Mouse (Mus musculus): ENCODE data around the gene S100a4. TPM values are rescaled to one million over a fixed set of nuclear protein-coding genes. Genes with fewer than 3 reads are reported as not detected.

The S100a4 gene
- polyA plus RNA-seq, 1 experiment, result not detected

- Histone ChIP-seq H3K4me1 (ENCODE audit: control insufficient read depth) (no peaks in the 10 kb centered on the region), H3K27me3 (ENCODE audit: control insufficient read depth) (no peaks in the 10 kb centered on the region), H3K4me3 (replicated peaks) (no peak overlapping the region), H3K36me3 (ENCODE audit: control insufficient read depth) (no peaks in the 10 kb centered on the region), H3K9me3 (ENCODE audit: control insufficient read depth, low read length) (no peaks in the 10 kb centered on the region)
- TF ChIP-seq TAL1 (IDR thresholded peaks at IDR 0.05; ENCODE audit: low read length) (no peak), GATA1 (IDR thresholded peaks at IDR 0.05; ENCODE audit: low read length) (no peak)
These were observed 22.9 kb downstream of the S100a4 start for GRCm38 (mm10) chr3:90626266-90627021.

DNA sequence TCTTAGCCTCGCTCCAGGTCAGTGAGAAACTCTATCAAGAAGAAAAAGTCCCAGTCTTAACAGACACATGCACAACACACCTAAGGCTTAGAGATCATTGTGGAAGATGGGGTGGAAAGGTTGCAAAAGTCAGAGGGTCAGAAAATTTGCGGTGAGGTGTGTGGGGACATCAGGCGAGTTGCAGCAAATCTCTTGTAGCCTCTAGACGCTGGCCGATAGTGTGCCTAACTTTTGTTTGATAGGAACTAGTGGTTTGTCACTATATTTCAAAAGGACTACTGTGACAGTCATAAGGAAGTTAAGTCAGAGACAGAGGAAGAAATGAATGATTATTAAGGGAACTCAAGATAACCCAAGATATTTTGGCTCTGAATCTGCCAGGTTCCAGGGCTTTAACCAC lies 23.8 kb downstream of the S100a4 start:
- H3K9me3 ChIP-seq (ENCODE audit: control insufficient read depth, low read length), result no peaks in the 10 kb centered on the region
- no peaks in the 10 kb centered on the region for H3K27me3 ChIP-seq (ENCODE audit: control insufficient read depth)
- H3K4me3 ChIP-seq (replicated peaks), result no peak overlapping the region
- no peaks in the 10 kb centered on the region for H3K36me3 ChIP-seq (ENCODE audit: control insufficient read depth)
- TF ChIP-seq GATA1 (IDR thresholded peaks at IDR 0.05; ENCODE audit: low read length) (no peak), TAL1 (IDR thresholded peaks at IDR 0.05; ENCODE audit: low read length) (no peak)
- H3K4me1 ChIP-seq (ENCODE audit: control insufficient read depth), result no peaks in the 10 kb centered on the region

GRCm38 (mm10) chr3:90627807-90628206 lies 24.2 kb downstream of the S100a4 start:
- Histone ChIP-seq H3K9me3 (ENCODE audit: control insufficient read depth, low read length) (no peaks in the 10 kb centered on the region), H3K36me3 (ENCODE audit: control insufficient read depth) (no peaks in the 10 kb centered on the region), H3K4me1 (ENCODE audit: control insufficient read depth) (no peaks in the 10 kb centered on the region), H3K27me3 (ENCODE audit: control insufficient read depth) (no peaks in the 10 kb centered on the region), H3K4me3 (replicated peaks) (no peak overlapping the region)
- TF ChIP-seq GATA1 (IDR thresholded peaks at IDR 0.05; ENCODE audit: low read length), result no peak
- TF ChIP-seq TAL1 (IDR thresholded peaks at IDR 0.05; ENCODE audit: low read length), result no peak

DNA sequence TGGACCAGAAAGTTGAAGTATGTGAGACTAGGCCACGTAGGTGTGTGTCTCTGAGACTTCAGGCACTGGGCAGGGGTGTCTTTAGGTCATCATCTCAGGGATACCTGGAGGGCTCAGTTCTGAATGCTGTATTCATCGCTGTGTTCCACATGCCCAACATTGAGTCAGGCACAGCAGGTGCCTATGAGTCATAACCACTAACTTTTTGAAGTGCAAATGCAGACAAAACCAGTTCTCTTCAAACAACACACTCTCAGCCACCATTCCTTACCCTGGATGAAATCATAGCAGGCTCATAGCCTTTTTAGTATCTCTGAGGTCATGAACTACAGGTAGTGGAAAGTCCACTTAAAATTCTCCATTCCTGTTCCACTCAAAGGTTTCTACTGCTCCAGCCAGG lies 25.7 kb downstream of the S100a4 start:
- no peak overlapping the region for H3K4me3 ChIP-seq (replicated peaks)
- no peaks in the 10 kb centered on the region for H3K4me1 ChIP-seq (ENCODE audit: control insufficient read depth)
- TF ChIP-seq TAL1 (IDR thresholded peaks at IDR 0.05; ENCODE audit: low read length) (no peak), GATA1 (IDR thresholded peaks at IDR 0.05; ENCODE audit: low read length) (no peak)
- no peaks in the 10 kb centered on the region for H3K27me3 ChIP-seq (ENCODE audit: control insufficient read depth)
- H3K9me3 ChIP-seq (ENCODE audit: control insufficient read depth, low read length), result no peaks in the 10 kb centered on the region
- H3K36me3 ChIP-seq (ENCODE audit: control insufficient read depth), result no peaks in the 10 kb centered on the region

DNA sequence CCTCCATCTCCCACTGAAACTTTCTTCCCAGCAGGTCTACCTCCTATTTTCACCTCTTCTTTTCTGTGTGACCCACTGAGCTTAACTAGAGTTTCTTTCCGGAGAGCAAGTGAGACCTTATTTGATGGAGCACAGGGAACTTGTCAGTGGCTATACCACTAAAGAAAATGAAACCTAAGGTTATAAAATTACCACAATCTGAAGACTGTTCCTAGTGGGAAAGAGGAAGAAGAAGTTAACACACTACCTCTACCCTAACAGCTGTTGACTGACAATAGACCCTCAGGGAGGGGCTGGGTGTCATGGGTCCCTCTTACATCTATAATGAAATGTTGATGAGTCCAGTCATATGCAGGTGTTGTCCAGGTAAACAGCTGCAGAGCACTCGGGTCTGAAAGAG lies 28.4 kb downstream of the S100a4 start:
- Histone ChIP-seq H3K9me3 (ENCODE audit: control insufficient read depth, low read length) (no peaks in the 10 kb centered on the region), H3K4me3 (replicated peaks) (no peak overlapping the region), H3K36me3 (ENCODE audit: control insufficient read depth) (no peaks in the 10 kb centered on the region), H3K27me3 (ENCODE audit: control insufficient read depth) (no peaks in the 10 kb centered on the region), H3K4me1 (ENCODE audit: control insufficient read depth) (no peaks in the 10 kb centered on the region)
- TF ChIP-seq TAL1 (IDR thresholded peaks at IDR 0.05; ENCODE audit: low read length) (no peak), GATA1 (IDR thresholded peaks at IDR 0.05; ENCODE audit: low read length) (no peak)

GRCm38 (mm10) chr3:90638511-90639275 lies 35.1 kb downstream of the S100a4 start:
- Histone ChIP-seq H3K27me3 (ENCODE audit: control insufficient read depth) (no peaks in the 10 kb centered on the region), H3K4me3 (replicated peaks) (no peak overlapping the region), H3K36me3 (ENCODE audit: control insufficient read depth) (no peaks in the 10 kb centered on the region), H3K9me3 (ENCODE audit: control insufficient read depth, low read length) (no peaks in the 10 kb centered on the region), H3K4me1 (ENCODE audit: control insufficient read depth) (no peaks in the 10 kb centered on the region)
- no peak for TF ChIP-seq GATA1 (IDR thresholded peaks at IDR 0.05; ENCODE audit: low read length)
- no peak for TF ChIP-seq TAL1 (IDR thresholded peaks at IDR 0.05; ENCODE audit: low read length)

DNA sequence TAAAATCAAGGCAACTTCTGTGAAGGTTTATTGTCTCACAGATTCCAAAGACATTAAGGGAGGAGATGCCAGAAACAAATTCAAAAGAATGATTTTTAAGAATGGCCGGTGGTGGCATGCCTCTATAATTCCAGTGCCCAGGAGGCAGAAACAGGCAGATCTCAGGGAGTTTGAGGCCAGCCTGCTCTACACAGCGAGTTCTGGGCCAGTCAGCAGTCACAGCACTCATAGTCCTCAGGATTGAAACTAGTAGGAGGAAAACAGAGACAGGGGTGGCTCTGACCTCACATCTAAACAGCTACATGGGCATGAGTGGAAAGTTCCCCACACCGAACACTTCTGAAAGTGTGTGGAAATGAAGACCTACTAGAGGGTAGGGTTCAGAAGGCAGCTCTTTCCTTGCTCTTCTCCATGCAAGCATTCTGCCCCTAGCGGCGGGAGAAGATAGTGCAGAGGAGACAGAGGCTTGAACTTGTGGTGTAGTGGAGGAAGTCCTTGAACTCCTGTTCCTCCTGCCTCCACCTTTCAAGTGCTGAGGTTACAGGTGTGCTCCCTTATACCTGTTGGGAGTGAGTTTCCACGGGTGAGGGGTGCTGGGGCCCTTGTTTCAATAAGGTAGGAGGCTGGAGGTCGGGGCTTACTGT lies 36.1 kb downstream of the S100a4 start:
- Histone ChIP-seq H3K4me3 (replicated peaks) (no peak overlapping the region), H3K4me1 (ENCODE audit: control insufficient read depth) (no peaks in the 10 kb centered on the region), H3K36me3 (ENCODE audit: control insufficient read depth) (no peaks in the 10 kb centered on the region), H3K27me3 (ENCODE audit: control insufficient read depth) (no peaks in the 10 kb centered on the region), H3K9me3 (ENCODE audit: control insufficient read depth, low read length) (no peaks in the 10 kb centered on the region)
- TF ChIP-seq GATA1 (IDR thresholded peaks at IDR 0.05; ENCODE audit: low read length) (no peak), TAL1 (IDR thresholded peaks at IDR 0.05; ENCODE audit: low read length) (no peak)

GRCm38 (mm10) chr3:90640981-90641380 lies 37.4 kb downstream of the S100a4 start:
- Histone ChIP-seq H3K4me3 (replicated peaks) (no peak overlapping the region), H3K27me3 (ENCODE audit: control insufficient read depth) (no peaks in the 10 kb centered on the region), H3K9me3 (ENCODE audit: control insufficient read depth, low read length) (no peaks in the 10 kb centered on the region), H3K4me1 (ENCODE audit: control insufficient read depth) (no peaks in the 10 kb centered on the region), H3K36me3 (ENCODE audit: control insufficient read depth) (no peaks in the 10 kb centered on the region)
- TF ChIP-seq TAL1 (IDR thresholded peaks at IDR 0.05; ENCODE audit: low read length) (no peak), GATA1 (IDR thresholded peaks at IDR 0.05; ENCODE audit: low read length) (no peak)

GRCm38 (mm10) chr3:90644220-90644619 lies 40.6 kb downstream of the S100a4 start:
- Histone ChIP-seq H3K27me3 (ENCODE audit: control insufficient read depth) (no peaks in the 10 kb centered on the region), H3K4me3 (replicated peaks) (no peak overlapping the region), H3K9me3 (ENCODE audit: control insufficient read depth, low read length) (no peaks in the 10 kb centered on the region), H3K4me1 (ENCODE audit: control insufficient read depth) (no peaks in the 10 kb centered on the region), H3K36me3 (ENCODE audit: control insufficient read depth) (no peaks in the 10 kb centered on the region)
- TF ChIP-seq TAL1 (IDR thresholded peaks at IDR 0.05; ENCODE audit: low read length), result no peak
- no peak for TF ChIP-seq GATA1 (IDR thresholded peaks at IDR 0.05; ENCODE audit: low read length)
